Mouse (Mus musculus) c-Kit-positive CD71-positive TER-119-negative erythroid progenitor cells, embryonic 14.5 days (primary cell): Measurements from ENCODE around the gene Pdlim4.
"Not testable (repeated sequence)": the region's sequence is repeated elsewhere in the genome, so short reads cannot be mapped to it uniquely, and the experiment has no call there.

Experiments used
- DNase-seq: peaks from one replicate; pipeline ENCODE4 v3.0.0-alpha.2; 2013; ENCODE audit warnings: low read depth

The Pdlim4 gene

DNA sequence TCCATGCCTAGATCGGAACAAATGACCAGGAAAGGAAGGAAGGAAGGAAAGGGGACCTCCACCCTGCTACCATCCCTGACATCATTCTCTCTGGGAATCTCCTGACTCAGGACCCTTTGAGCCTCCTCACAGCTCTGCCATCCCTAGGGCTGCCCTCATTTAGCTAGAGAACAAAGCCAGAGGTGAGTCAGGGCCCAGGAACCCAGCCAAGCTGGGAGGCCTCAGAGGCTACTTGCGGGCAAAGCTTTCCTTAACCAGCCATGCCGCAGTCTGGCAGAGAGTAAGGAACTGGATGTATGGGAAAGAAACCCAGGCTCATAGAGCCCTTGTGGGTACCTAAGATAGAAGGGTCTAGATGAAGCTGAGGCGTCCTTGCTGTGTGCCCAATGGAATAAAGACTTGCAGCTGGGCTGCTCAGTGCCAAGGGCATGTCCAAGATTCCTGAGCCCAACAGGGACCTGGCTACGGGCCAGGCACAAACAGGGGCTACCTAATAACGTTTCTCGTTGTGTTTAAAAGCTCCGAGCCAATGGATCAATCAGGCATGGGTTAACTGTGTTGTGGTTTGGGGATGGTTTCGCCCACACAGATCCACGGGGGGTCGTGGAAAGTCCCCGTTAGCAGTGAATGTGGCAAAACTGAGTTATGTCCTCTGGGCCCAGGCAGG lies 6.6 kb downstream of the Pdlim4 start:
- DNase-seq: no peak

GRCm38 (mm10) chr11:54060316-54060715 lies 8.5 kb downstream of the Pdlim4 start:
- no peak for DNase-seq

GRCm38 (mm10) chr11:54059526-54059925 lies 9.3 kb downstream of the Pdlim4 start:
- DNase-seq: no peak

DNA sequence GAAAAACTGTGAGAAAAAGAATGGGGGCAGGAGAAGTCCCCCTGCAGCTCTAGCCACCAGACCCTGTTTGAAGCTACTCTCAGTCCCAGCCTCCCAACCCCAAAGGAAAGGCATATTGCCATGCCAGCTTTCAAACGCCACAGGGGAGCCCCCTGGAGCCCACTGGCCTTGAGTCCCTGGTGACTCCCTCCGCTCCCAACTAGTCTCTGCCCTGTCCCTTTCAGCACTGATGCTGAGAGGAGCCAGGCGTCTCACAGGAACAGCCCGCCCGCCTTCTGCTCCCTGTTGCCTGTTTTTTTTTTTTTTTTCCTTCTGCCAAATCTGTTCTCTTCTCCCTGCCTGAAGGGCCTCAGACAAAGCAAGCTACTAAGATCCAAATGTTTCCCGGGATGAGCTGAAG lies 10.2 kb downstream of the Pdlim4 start:
- DNase-seq: no peak

- no peak for DNase-seq
Observed at GRCm38 (mm10) chr11:54058056-54058617, 10.7 kb downstream of the Pdlim4 start.

DNA sequence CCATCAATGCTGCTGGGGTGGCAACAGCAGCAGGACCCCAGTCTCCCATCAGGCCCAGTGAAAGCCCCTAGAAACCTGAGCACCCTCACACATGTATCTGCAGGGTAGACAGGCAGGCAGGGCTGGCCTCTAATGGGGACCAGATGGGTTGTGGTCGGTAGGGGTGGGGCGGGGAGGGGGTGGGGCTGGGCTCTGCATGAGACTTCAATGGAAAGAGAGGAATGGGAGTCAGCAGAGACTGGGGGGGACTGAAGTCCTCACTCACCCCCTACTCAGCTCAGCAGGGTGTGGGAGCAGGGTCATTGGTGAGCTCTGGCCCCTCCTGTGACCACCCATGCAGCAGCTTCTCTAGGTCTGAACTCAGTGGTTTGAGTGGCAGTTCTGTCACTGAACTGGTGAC lies 11.4 kb downstream of the Pdlim4 start:
- no peak for DNase-seq

DNA sequence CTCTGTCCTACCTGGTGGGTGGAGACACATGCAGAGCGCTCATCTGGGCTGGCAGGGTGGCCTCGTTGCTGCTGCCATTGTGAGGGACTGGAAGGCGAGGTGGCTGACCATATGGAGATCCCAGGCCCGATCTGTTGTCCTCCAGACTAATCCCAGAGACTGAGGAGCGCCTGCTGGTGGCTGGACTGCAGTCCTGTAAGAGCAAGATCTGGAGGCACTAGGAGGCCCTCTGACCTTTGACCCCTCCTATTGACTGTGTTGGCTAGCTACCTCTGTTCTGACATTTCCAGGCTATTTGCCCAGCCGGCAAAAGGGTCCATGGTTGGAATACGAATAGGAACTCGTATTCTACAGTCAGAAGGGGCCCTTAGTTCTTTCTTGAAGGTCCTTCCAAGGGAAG lies 12.7 kb downstream of the Pdlim4 start:
- DNase-seq: no peak

- peak; percentile 77 for DNase-seq
Observed at GRCm38 (mm10) chr11:54054257-54054656, 14.6 kb downstream of the Pdlim4 start.

GRCm38 (mm10) chr11:54053090-54053489 lies 15.7 kb downstream of the Pdlim4 start:
- no peak for DNase-seq

- no peak for DNase-seq
Observed at GRCm38 (mm10) chr11:54052128-54052527, 16.7 kb downstream of the Pdlim4 start.

GRCm38 (mm10) chr11:54051161-54051560 lies 17.7 kb downstream of the Pdlim4 start:
- DNase-seq: no peak

DNA sequence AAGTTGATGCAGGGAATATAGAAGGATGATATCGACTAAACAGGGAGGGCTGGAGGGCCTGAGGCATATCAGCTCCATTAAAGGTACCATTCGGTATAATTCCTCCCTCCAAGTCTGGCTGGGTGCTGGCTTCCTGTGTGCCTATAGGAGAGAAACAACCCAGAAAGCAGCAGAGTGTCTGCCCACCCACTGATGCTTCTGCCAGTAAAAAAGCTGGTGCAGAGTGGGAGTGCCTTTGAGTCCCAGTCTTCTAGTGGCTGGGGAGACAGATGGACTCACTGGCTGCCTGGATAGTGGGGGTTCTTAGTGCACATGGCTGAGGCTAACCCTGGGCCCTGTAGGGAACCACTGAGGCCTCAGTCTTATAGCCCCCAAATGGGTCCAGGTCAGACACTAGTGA lies 18.6 kb downstream of the Pdlim4 start:
- DNase-seq: no peak

DNA sequence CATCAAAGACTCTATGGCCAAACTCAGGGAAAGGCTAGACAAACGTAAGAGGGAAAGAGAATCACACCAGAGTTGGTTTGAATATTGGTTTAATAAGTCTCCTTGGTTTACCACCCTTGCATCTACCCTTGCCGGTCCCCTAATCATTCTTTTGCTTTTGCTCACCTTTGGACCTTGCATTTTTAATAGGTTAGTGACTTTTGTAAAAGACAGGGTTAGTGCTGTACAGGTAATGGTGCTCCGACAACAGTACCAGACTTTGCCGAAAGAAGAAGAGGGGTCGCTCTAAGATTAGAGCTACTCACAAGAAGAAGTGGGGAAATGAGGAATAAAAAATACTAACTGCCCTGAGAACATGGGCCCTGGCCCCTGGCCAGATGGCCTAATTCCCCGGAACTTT lies 28.1 kb downstream of the Pdlim4 start:
- no peak for DNase-seq

DNA sequence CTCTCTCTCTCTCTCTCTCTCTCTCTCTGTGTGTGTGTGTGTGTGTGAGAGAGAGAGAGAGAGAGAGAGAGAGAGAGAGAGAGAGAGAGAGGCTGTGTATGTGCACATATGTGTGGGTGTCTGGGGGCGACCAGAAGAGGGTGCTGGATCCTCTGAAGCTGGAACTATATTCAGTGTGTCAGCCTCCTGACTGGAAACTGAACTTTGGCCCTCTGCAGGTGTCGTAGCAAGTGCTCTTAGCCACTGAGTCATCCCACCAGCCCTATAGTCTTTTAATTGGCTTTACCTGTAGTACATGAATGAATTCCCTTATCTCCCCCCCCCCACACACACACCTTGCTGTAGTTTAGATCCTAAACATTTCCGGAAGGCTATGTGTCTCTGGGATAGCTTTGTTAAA lies 35.9 kb downstream of the Pdlim4 start:
- DNase-seq: not testable (repeated sequence)

GRCm38 (mm10) chr11:54028997-54029396 lies 39.8 kb downstream of the Pdlim4 start:
- DNase-seq: no peak

- DNase-seq: peak; percentile 68
Observed at GRCm38 (mm10) chr11:54028044-54028951, 40.5 kb downstream of the Pdlim4 start, which contains the start of gene Slc22a4. Gene Slc22a4 (minus strand): TSS chr11:54028090.

DNA sequence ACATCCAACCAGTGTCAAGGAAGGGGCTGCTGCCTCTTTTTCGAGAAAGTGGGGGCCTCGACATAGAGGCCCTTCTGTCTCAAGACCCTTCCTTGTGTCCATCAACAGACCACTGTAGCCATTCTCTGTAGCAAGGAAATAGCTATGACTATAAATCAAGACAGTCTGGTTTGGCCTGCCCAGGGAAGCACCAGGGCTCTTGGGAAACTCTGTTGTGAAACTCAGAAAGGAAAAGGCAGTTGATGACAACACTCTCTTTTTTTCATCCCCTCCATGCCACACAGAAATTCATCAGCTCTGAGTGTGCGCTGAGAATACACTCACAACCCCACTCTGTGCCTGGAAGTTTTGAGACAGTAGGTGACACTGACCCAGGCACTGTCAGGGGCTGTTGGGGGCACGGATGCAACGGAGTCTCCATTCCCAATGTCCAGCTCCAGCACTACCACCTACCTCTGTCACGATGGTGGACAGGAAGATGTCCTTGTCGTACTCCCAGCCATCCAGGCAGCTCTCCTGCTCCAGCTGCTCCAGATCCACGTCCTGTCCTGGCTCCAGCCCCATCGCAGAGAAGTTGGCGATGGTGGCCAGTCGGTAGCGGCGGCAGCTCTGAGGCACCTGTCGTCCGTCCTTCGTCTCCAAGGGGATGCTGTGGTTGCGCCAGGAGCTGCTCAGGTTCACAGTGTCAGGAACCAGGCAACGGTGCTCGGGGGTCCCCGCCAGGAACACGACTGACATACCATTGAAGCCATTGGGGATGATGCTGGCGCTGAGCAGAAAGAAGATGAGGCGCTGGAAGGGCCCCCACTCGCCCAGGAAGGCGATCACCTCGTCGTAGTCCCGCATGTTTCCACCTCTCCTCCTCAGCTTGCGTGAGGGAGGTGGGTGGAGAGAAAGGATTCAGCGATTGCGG lies 41.4 kb downstream of the Pdlim4 start:
- no peak for DNase-seq

DNA sequence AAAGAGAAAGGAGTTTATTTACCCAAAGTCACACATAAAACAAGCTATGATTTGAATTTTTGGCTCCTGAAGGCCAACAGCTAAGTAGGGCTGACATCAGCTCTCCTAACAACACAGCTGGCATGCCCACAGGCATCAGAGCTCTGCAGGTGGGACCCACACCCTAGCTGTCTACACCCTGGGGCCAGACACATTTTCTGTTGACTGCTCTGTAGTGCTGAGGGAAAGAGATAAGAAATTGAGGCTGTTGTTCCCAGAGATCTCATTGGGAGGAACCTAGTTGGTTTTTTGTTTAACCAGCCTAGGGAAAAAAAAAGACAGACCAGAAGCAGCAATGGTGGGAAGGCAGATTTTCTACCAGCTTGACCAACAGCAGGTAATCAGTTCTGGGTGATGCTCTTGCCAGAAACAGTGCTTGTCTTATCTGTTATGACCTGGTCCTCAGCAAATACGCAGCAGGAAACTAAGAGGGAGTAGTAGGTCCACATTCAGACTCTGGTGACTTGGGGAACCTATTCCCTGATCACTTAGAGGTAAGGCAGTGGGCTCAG lies 42.2 kb downstream of the Pdlim4 start:
- DNase-seq: peak; percentile 86

- no peak for DNase-seq
Observed at GRCm38 (mm10) chr11:54021396-54022093, 47.3 kb downstream of the Pdlim4 start.

- DNase-seq: no peak
Observed at GRCm38 (mm10) chr11:54018893-54019732, 49.7 kb downstream of the Pdlim4 start.
